Mouse (Mus musculus) liver, postnatal 0 days (tissue): Measurements from ENCODE around the gene Akt1s1.

ENCODE experiments used
- CTCF ChIP-seq: sonication (generic); IDR thresholded peaks from 2 replicates; pipeline ENCODE4 v1.5.1; 2016; ENCODE audit warnings: antibody characterized with exemption, low read depth
- EP300 ChIP-seq: IDR thresholded peaks from 2 replicates; pipeline ENCODE4 v1.6.1; 2016; ENCODE audit warnings: antibody characterized with exemption, low read depth, mild to moderate bottlenecking

DNA sequence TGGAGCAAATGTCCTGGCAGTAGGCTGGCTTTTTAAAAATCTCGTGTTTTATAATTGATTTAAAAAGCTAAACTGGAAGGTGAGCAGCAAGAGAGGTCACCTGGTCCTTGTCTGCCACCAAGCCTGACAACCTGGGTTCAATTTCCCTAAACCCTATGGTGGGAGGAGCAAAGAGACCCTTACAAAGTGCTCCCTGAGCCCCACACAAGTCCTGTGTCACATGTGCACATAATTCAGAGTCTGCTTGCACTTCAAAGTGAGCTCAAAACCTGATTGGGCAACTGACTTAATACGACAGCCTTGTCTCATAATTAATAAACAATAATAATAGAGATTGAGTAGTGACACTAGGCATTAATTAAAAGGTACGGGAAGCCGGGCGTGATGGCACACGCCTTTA is 21.8 kb downstream of the Akt1s1 start:
- TF ChIP-seq CTCF (no peak), EP300 (no peak)
